In genomic region chr19:45854521-45854920, GRCm38 (mm10) we compare ENCODE assay signal across 18 mouse cellular contexts. TPM values are rescaled to one million over a fixed set of nuclear protein-coding genes. Genes with fewer than 3 reads are reported as not detected.
DNase-seq lines count a peak whose midpoint lies in the region; ATAC-seq and TF ChIP-seq lines count a peak whose summit lies in the region.
"Had no signal": no experiment of that assay in that cellular context is flagged by ENCODE, and none has a peak within 500 bp of the region (broad histone marks: within the 10 kb centered on the region; RNA-seq: fewer than 3 reads in every experiment).

No protein-coding gene starts in this region.

- peak; percentile 40 for TF ChIP-seq CTCF in heart, postnatal 0 days (IDR thresholded peaks at IDR 0.05; ENCODE audit: low read depth)
- TF ChIP-seq CTCF in thymus, adult 2 months (IDR thresholded peaks at IDR 0.05; ENCODE audit: borderline replicate concordance, control insufficient read depth, extremely low read depth, insufficient read depth, low read length, poor library complexity) = peak; percentile 33; the same call in 1 of the 2 replicates

- no peak for TF ChIP-seq EP300 in heart, postnatal 0 days (IDR thresholded peaks at IDR 0.05; ENCODE audit: low read depth)

- intact Hi-C loops in gastrocnemius, postnatal 14 days (cut with DNase I; ENCODE audit: low total_unique reads) = no loop called here

- WGBS in heart, postnatal 0 days = 36% methylated on average over 7 of the region's 7 CpGs
- 8% methylated on average over 7 of the region's 7 CpGs for WGBS in thymus, adult 2 months

- peak; percentile 91 for ATAC-seq in heart, postnatal 0 days (ENCODE audit: insufficient read depth, low read depth)
- no peak for ATAC-seq in granulocyte monocyte progenitor cell, adult 5-6 weeks (replicated peaks; ENCODE audit: poor library complexity, severe bottlenecking)
- ATAC-seq: activated CD4-positive, CD25-positive, alpha-beta regulatory T cell, adult 4 months; midbrain, embryonic 16.5 days had no signal

- no peaks in the 10 kb centered on the region for H3K4me1 ChIP-seq in heart, postnatal 0 days (ENCODE audit: control insufficient read depth, insufficient read depth)
- H3K4me1 ChIP-seq in thymus, adult 2 months (replicated peaks; ENCODE audit: control insufficient read depth, insufficient read depth, low read length) = peaks cover 13% of the 10 kb centered on the region
- H3K4me1 ChIP-seq: stomach, embryonic 15.5 days had no signal

- no peaks in the 10 kb centered on the region for H3K9me3 ChIP-seq in heart, postnatal 0 days (replicated peaks; ENCODE audit: control insufficient read depth, low read length)
- H3K9me3 ChIP-seq: embryonic facial prominence, embryonic 13.5 days; stomach, embryonic 15.5 days had no signal

- H3K27ac ChIP-seq in heart, postnatal 0 days (ENCODE audit: low read depth) = peak overlapping the region; percentile 89
- H3K27ac ChIP-seq in thymus, adult 2 months (ENCODE audit: control insufficient read depth, insufficient read depth, low read length) = peak overlapping the region; percentile 74
- H3K27ac ChIP-seq: embryonic facial prominence, embryonic 13.5 days; kidney, postnatal 0 days; left cerebral cortex, adult 2 months; stomach, embryonic 15.5 days had no signal

- peak overlapping the region; percentile 45; the same call in 1 of the 2 replicates for H3K9ac ChIP-seq in heart, postnatal 0 days (replicated peaks; ENCODE audit: low read depth, low read length)
- H3K9ac ChIP-seq: embryonic facial prominence, embryonic 13.5 days; stomach, embryonic 15.5 days had no signal

- H3K4me2 ChIP-seq in heart, postnatal 0 days (ENCODE audit: low read depth, low read length) = peak overlapping the region; percentile 53
- H3K4me2 ChIP-seq: embryonic facial prominence, embryonic 13.5 days; liver, embryonic 11.5 days; stomach, embryonic 15.5 days had no signal

- H3K36me3 ChIP-seq in heart, postnatal 0 days (replicated peaks; ENCODE audit: control insufficient read depth, insufficient read depth, low read length) = no peaks in the 10 kb centered on the region
- no peaks in the 10 kb centered on the region for H3K36me3 ChIP-seq in thymus, adult 2 months (ENCODE audit: control insufficient read depth, insufficient read depth, low read length)
- H3K36me3 ChIP-seq: embryonic facial prominence, embryonic 13.5 days; stomach, embryonic 15.5 days had no signal

- DNase-seq in gastrocnemius, adult 18-20 months (ENCODE audit: low spot score) = peak; percentile 60
- no peak for DNase-seq in gastrocnemius, postnatal 14 days
- peak; percentile 75 to 82 for DNase-seq in heart, adult 18-20 months
- peak; percentile 82 for DNase-seq in heart, postnatal 0 days (ENCODE audit: low spot score)
- peak; percentile 54 for DNase-seq in thymus, adult 2 months
- DNase-seq in urinary bladder, postnatal 25 days (ENCODE audit: low spot score) = no peak
- DNase-seq in kidney, postnatal 10 days = no peak
- DNase-seq: cerebellum, postnatal 10 days; gastrocnemius, postnatal 36 days; lung, postnatal 14 days had no signal

- TF ChIP-seq POLR2A in thymus, adult 2 months (IDR thresholded peaks at IDR 0.05; ENCODE audit: control insufficient read depth, extremely low read depth, insufficient read depth, low read length, poor library complexity) = no peak

- H3K4me3 ChIP-seq in heart, postnatal 0 days (ENCODE audit: low read depth, low read length) = peak overlapping the region; percentile 27
- H3K4me3 ChIP-seq in thymus, adult 2 months (ENCODE audit: control insufficient read depth, insufficient read depth, low read length) = no peak overlapping the region
- H3K4me3 ChIP-seq: embryonic facial prominence, embryonic 13.5 days; left cerebral cortex, adult 2 months; stomach, embryonic 15.5 days had no signal

- H3K27me3 ChIP-seq in heart, postnatal 0 days (ENCODE audit: control insufficient read depth, insufficient read depth, low read length) = no peaks in the 10 kb centered on the region
- no peaks in the 10 kb centered on the region for H3K27me3 ChIP-seq in thymus, adult 2 months (ENCODE audit: control insufficient read depth, insufficient read depth, low read length)
- H3K27me3 ChIP-seq: embryonic facial prominence, embryonic 13.5 days; stomach, embryonic 15.5 days had no signal

RNA-seq across cellular contexts. Expression of gene Kcnip2, which starts 38.7 kb away (rescaled TPM):
- under 1 TPM; 0.21 to 0.62 TPM for total RNA-seq in gastrocnemius, adult 18-20 months (2021)
- total RNA-seq in gastrocnemius, postnatal 14 days (2021) = under 1 TPM; 0.16 to 0.74 TPM
- 100 to 1,000 TPM; 176 to 206 TPM for total RNA-seq in heart, adult 18-20 months (2021)
- total RNA-seq in heart, postnatal 0 days (2014; rRNA removed; ENCODE audit: low replicate concordance) = 81.7 and 90.6 TPM in 2 replicates
- polyA plus RNA-seq in heart, postnatal 0 days (2015; fragmentation: Nextera tagmentation; extraction: Ambion mirVana) = 41.8 and 44.5 TPM in 2 replicates
- polyA plus RNA-seq in thymus, adult 2 months (2012; rRNA removed) = 4.6 and 13.5 TPM in 2 replicates
- total RNA-seq in granulocyte monocyte progenitor cell, adult 5-6 weeks (2014; fragmentation: Nextera tagmentation) = not detected in 2 replicates
- total RNA-seq in granulocyte monocyte progenitor cell, adult 5-6 weeks (2017) = not detected in 2 replicates

Comparison
In these comparisons a context has a peak if more than half of its experiments do, and no peak if none do; other contexts are left out.
1. DNase-seq: peak in gastrocnemius, adult 18-20 months (single experiment), heart, adult 18-20 months (2 of 2), heart, postnatal 0 days (single experiment) and thymus, adult 2 months (single experiment); none in gastrocnemius, postnatal 14 days (single experiment), urinary bladder, postnatal 25 days (single experiment) and kidney, postnatal 10 days (single experiment).
2. RNA of gene Kcnip2, which starts 38.7 kb away (total RNA-seq): 176 to 206 TPM in heart, adult 18-20 months and 81.7 to 90.6 TPM in heart, postnatal 0 days; 0.16 to 0.74 TPM in gastrocnemius, postnatal 14 days, 0.21 to 0.62 TPM in gastrocnemius, adult 18-20 months and not detected in granulocyte monocyte progenitor cell, adult 5-6 weeks; every median in the first group is over 10 times any median in the second.